Mouse (Mus musculus): ENCODE results near the gene Dact3.

Gene Dact3

DNA sequence AGATGAGACGGTGACA, at the start of gene Dact3:
Gene Dact3 (plus strand): TSS at position 8 of the 16 bp plus-strand sequence.
- DNase-seq (ENCODE audit: low spot score): no peak

DNA sequence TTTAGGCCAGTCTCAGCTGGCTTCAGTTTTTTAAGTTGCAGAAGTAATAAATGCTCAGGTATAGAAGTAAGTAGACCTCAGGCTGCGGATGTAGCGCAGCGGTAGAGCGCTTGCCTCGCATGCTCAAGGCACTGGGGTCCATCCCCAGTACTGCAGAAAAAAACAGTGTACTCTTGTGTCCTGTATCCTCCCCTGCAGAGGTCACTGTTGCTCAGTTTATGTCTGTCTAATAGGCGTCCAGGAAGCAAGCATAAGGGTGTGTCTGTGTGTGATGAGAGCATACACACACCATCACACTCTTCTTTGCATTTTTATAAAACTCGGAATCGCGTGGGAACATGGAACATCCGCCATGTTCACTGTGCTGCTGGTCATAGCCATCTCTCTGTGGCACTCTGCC, 49.3 kb upstream of the Dact3 start:
- DNase-seq (ENCODE audit: low spot score): no peak

DNA sequence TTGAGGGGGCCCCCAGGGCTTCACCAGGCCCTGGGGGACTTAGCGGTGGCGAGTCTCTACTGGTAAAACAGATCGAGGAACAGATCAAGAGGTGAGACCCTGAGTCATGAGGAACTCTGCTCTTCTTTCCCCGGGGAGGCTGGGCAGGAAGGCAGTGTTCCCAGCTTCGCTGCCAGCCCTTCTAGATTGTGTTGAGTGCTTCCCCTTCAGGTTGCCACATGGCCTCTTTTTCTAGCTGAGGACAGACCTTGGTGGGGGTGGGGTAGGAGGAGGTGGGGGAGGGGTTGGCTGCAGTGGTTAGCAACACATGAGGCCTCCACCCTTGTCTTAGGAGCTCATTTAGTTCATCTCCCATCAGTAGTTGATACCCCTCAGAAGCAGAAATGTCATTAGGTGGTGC, 48.5 kb upstream of the Dact3 start:
- DNase-seq (ENCODE audit: low spot score): no peak

DNA sequence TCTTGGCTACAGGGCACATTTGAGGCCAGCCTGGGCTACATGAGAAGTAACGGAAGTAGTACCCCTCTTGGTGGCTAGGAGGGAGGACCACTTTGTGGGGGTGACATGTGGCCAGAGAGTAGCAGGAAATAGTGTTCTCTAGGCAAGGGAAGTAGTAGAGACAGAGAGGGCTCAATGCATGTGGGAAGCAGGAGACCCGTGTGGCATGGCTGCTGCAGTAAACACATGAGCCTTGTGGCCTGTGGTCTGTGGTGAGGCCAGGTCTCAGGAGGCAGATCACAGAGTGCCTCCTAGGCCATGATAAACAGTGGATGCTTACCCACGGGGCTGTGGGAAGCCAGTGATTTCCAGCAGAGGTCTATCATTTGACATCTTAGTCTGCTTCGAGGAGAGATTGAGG, 47.8 kb upstream of the Dact3 start:
- no peak for DNase-seq (ENCODE audit: low spot score)

DNA sequence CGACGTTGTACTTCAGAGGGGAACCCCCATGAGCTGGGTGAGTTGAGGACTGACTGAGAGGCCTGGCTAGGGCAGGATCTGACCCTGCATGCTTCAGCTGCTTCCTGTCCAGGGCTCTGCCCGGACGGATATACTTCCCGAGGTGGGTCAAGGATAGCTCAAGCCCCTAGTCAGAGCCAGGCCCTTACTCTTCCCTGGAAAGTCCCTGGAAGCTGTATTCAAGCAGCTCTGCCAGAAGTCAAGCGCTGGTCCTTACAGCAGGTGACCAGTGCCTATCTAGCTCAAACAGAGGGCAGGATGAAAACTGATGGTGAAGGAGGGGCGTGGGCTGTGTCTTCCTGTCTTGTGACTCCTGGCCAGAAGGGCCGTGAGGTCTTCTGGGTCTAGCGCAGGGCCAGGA, 44.7 kb upstream of the Dact3 start:
- DNase-seq (ENCODE audit: low spot score): no peak

DNA sequence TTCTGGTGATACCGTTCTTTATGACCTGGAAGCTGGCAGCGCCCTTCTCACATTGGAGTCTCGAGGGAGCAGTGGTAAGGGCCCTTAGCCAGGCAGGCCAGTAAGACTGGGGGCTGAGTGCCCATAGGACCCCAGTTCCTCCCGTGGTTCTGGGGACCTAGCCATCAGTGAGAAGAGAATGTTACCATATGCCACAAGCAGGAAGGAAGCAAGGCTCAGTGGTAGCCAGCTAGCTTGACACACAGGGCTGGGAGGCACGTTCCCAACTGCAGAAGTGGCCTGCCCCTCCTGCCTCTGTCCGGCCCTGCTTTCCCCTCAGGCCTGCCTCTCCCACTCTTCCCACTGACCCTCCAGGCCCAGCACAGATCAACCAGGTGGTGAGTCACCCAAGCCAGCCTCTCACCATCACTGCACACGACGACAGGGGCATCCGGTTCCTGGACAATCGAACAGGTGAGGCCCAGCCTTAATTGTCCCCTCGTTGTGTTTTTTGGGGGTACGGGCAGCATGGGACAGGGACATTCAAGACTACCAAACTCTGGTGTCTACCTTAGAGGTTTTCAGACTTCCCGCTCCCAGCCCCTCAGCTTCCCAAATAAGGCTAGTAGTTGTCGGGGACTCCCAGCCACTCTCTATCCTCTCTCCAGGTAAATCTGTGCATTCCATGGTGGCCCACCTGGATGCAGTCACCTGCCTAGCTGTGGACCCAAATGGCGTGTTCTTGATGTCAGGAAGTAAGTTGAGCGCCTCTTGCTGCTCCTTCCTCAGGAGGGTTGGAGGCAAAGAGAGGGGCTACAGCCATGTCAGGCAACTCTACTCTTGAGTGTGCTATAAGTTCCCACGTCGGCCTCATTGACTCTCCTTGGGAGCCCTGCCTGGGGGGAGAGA, 37.0 kb upstream of the Dact3 start:
- no peak for DNase-seq (ENCODE audit: low spot score)

DNA sequence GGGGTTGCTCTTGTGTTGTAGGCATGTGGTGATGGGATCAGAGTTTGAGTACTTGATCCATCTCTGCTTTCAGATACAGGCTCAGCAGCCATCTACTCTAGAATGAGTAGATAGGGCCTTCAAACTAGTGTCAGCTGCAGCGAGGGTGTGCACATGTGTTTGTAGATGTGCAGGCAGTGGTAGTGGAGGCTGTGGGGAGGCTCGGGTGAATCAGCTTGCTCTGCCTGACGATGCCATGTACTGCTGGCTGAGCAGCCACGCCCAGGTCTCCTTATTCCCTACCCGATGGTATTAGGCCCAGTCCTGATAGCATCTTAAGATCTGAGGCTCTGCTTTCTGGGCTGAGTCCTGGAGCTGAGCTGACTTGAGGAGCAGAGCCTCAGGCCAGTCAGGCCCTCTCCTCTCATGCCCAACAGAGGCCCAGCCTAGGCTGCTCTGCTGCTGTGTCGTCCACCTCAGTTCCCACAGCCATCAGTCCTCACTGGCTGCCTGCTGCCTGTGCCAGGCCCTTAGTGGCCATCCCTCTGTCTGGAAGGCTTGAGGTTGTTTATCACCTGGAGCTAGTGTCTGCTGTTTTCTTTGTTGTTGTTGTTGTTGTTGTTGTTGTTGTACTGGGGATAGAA, 36.2 kb upstream of the Dact3 start:
- DNase-seq (ENCODE audit: low spot score): no peak

DNA sequence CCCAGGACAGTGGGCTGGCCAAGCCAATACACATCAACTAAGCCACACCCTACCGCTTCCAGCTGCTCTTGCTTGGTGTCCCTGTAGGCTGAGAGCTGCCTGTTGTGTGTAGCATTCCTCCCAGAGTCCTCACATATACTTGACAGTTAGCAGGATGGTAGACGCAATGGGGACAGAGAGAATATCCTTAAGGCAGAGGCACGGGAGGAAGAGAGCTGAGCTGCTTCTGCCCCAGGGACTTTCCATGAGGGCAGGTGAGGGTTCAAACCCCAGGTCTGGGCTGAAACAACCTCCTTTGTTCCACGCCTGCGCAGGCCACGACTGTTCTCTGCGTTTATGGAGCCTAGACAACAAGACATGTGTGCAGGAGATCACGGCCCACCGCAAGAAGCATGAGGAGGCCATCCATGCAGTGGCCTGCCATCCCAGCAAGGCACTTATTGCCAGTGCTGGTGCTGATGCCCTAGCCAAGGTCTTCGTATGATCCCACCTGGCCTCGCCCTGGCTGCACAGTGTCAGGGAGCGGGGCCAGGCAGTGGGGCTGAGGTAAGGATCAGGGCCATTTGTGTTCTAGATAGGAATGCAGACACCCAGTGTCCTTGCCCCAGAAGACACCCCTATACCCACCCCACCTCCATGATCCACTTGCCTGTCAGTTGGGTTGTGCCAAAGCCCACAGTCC, 35.5 kb upstream of the Dact3 start:
- no peak for DNase-seq (ENCODE audit: low spot score)

DNA sequence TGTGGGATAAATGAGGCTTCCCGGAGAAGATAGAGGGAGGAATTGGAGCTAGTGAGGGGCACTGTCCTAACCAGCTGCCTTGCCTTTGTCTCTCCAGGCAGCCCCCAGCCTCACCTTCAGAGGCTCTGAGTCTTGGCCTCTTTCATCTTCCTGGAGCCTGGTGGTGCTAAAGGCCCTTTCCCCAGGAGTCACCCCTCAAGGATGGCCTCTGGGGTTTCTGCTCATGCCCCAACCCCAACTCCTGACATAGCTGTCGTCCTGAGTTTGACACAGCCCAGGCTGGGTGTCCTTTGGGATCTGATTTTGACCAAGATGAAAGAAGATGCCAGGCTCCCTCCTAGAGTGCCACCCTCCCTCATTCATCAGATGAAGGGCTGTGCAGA, 35.0 kb upstream of the Dact3 start:
- DNase-seq (ENCODE audit: low spot score): no peak

DNA sequence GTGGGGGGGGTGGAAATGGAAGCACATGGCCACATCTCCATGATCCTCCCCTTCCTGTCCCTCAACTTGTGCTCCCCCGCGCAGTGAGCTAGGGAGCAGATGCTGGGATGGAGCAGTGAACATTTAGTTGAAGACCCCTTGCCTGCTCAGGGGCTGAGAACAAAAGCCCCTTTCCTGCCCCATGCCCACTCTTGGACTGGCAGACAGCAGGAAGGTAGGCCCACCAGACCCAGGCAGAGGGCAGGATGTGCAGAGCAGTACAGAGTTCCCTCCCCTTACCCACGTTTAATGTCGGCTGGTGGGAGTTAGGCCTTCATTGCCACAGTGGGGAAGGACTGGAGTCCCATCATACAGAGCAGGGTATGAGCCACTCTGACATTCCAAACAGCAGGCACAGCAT, 34.0 kb upstream of the Dact3 start:
- DNase-seq (ENCODE audit: low spot score): no peak

DNA sequence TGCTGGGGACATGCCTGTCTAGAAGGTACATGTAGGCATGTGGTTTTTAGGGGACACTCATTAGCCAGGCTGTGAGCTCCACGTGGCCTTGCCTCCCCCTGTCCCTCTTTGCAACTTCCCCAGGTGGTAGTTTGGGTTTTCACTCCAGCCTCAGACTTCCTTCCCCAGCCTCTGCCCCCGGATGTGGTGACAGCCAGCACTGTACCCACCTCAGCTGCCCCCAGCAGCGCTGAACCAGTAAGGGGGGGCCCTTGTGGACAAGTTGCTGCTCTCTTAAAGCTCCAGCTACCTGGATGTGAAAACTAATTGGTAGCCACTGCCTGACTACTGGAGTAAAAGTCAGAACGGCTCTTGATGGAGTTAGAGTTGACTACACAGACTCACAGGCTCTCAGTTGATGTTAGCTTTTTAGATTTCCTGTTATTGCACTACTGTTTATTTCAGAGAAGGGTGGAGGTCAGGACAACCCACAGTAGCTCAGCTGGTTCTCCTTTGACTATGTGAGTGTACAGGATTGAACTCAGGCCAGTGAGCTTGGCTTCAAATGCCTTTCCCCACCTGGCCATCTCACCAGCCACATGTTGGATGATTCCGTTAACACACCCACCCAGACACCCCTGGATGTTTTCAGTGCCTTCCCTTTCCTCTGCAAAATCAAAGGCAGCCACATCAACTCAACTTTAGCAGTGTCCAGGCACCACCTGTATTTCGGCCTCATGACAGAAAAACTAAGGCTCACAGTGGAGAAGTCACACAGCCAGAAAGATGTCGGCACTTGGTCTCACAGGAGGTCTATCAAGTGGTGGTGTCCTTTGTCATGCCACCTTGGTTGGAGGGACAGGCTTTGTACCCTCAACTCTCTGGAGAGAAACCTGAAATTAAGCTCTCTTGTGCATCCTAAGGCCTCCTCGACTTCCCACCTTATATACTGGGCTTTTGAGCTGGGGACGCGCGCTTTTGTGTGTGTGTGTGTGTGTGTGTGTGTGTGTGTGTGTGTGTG, 33.3 kb upstream of the Dact3 start:
- DNase-seq (ENCODE audit: low spot score): no peak

DNA sequence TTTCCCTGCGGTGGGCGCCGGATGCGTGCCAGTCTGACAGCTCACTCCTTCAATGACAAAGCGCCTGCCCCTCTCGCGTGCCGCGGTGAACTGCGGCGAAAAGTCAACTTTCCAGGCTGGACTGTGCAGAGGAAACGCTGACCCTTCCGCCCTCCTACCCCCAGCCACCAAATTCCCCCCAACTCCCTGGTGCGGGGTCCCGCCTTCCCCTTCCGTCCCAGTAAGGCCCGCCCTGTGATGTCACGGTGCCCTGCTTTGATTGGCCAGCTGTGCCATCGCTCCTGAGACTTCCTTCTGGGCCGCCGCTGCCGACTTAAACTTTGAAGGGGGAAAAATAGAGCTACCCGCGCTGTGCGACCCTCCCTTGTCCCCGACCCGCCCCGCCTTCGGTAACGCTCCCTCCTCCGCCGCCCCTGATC, 32.5 kb upstream of the Dact3 start, which contains the start of gene Prkd2:
Gene Prkd2 (plus strand): TSS at position 258 of the 419 bp plus-strand sequence.
- DNase-seq (ENCODE audit: low spot score): peak; percentile 92

DNA sequence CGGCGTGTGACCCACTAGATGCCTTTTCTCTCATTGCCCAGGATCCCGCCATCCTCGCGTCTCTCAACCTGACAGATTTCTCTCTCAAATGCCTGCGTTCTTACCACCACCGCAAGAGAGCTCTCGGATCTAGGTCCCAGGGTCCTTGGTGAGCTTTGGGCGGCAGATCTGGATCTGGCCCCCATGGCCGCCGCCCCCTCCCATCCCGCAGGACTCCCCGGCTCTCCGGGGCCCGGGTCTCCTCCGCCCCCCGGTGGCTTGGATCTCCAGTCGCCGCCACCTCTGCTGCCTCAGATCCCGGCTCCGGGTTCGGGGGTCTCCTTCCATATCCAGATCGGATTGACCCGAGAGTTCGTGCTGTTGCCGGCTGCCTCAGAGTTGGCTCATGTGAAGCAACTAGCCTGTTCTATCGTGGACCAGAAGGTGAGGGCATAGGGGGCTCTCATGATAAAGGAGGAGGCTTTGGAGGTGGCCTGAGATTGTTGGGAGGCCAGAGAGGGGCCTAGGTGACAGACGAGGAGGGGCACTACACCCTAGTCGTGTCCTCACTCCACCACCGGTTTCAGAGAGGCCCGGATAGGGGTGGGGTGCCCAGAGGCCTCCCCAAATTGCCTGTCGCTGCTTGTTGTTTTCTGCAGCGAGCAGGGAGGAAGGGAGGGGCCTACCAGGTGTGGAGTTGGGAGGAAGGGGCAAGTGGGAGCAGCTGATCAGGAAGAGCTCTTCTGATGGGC, 31.5 kb upstream of the Dact3 start:
- DNase-seq (ENCODE audit: low spot score): peak; percentile 56

DNA sequence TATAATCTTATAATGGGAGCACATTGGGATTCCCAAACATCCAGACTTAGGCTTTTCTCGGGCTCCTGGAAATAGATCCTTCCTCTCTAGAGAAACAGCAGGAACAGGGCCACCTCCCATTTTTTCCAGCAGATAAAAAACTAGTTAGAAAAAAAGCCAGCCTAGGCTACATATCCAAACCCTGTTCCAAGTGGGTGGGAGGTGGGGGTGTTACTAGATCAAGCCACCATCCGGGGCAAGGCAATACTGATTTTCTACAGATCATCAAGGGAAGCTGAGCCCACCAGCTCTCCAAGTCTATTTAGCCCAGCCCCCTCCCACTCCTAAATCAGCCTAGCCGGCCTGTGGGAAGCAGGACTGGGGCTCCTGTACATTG, 30.4 kb upstream of the Dact3 start:
- DNase-seq (ENCODE audit: low spot score): no peak

DNA sequence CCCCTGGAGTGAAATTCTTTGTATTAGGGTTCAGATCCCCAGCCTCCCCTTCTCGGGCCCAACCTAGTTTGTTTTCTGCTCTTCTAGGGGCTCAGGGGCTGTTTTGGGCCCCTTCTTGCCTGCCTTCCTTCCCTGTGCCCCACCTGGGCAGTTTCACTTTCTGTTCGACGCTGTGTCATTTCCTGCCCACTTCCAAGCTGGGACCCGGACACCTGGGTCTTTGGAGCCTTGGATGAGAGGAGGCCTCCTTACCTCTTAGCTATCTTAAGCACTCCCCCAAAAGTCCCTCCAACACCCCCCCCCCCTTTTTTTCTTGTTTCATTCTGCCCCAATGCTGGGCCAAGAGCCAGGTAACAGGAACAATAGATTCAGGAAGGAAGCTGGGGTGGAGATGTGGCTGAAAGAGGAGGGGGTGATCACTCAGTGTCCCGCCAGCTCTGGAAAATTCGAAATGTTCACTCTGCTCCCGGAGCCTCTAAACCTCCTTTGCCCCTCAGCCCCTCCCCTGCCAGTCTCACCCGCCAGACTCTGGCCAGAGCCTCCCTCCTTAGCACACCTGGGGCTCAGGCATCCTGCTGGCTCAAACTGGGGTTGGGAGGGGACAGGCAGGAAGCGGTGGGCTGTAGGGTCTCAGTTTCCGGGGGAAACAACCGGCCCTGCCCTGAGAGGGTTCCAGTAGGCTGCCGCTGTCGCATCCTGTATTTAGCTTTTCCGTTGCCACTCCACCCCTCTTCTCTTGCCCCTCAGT, 29.9 kb upstream of the Dact3 start:
- peak; percentile 19 for DNase-seq (ENCODE audit: low spot score)

DNA sequence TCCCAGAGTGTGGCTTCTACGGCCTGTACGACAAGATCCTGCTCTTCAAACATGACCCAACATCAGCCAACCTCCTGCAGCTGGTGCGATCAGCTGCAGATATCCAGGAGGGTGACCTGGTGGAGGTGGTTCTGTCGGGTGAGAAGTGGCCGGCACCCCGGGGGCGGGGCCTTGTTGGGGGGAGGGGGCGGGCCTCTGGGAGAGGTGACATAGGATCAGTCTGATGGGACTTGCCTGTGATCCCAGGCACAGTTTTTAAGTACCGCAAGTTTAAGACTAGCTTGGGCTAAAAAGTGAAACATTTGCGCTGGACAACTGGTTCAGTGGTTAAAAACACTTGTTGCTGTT, 29.3 kb upstream of the Dact3 start:
- DNase-seq (ENCODE audit: low spot score): no peak

DNA sequence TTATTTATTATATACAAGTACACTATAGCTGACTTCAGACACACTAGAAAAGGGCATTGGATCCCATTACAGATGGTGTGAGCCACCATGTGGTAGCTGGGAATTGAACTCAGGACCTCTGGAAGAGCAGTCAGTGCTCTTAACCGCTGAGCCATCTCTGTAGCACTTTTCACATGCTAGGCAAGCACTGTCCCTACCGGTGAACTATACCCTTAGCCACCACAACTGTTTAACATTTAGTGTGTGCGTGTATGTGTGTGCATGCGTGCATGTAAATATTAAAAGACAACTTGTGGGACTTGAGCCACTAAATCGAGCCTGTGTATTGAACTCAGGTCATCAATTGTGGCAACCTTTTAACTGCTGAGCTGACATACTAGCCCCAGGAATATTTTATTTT, 28.3 kb upstream of the Dact3 start:
- DNase-seq (ENCODE audit: low spot score): no peak

DNA sequence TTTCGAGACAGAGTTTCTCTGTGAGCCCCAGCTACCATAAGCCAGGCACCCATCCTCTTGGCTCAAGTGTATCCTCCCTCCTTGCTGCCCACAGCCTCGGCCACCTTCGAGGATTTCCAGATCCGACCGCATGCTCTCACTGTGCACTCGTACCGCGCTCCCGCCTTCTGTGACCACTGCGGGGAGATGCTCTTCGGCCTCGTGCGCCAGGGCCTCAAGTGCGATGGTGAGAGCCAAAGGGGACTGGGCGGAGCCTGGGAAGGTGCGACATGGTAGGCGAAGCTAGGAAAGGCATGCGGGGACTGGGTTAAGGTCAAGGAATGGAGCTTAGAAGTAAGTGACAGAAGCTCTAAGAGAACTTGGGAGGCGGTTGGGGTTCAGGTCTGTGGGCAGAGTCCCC, 27.6 kb upstream of the Dact3 start:
- DNase-seq (ENCODE audit: low spot score): no peak

DNA sequence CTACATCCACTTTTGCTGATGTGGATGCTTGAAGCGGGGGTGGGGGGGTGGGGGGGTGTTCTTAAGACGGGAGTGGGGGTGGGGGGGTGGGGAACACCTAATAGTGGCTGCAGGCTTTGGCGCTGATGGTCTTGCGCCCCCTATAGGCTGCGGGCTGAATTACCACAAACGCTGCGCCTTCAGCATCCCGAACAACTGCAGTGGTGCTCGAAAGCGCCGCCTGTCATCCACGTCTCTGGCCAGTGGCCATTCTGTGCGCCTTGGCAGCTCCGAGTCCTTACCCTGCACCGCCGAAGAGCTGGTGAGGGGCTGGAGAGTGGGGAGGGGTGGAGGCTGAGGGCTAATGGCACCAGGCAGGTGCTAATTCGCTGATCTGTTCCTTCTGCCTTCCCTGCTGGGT, 26.5 kb upstream of the Dact3 start:
- peak; percentile 39 for DNase-seq (ENCODE audit: low spot score)

DNA sequence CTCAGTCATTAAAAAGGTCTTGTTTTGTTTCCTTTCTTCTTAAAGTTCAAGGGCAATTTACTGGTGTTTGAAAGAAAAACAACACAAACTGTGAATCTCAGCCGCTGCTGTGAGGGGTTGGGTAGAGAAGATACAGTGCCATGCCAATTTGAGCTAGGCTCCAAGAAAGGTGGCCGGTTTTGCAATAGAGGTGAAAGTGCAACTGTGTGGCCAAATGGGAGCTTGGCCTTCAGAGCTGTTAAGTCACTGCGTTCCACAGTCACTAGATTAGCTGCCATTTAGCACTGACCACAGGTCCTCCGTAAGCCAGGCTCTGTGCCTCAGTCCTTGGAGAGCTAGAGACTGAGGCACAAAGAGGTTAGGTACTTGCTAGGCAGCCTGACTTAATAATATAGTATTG, 23.5 kb upstream of the Dact3 start:
- no peak for DNase-seq (ENCODE audit: low spot score)

DNA sequence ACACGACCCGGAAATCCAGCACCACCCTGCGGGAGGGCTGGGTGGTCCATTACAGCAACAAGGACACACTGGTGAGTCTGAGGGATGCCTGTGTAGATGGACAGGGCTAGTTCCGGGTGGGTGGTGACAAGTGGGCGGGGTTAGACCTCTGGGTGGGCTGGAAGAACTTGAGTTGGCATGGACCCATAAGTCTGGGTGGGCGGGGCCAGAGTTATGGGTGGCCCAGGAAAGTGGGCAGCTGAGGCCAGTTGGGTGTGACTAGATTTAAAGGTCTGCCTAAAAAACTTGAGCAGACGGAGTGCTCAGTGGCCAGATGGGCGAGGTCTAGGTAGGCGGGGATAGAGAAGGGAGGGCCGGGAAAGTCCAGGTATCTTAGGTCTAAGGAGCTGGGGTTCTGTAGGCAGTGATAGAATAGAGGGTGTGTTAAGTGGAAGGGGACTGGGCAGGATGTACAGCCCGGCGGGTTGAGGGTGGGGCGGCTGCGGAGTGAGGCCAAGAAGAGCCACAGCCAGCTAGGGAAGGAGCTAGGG, 21.8 kb upstream of the Dact3 start:
- DNase-seq (ENCODE audit: low spot score): peak; percentile 31
